Mouse (Mus musculus) kidney, adult 2 months (tissue): ENCODE measurements around the gene Pde3b. TPM values are rescaled to one million over a fixed set of nuclear protein-coding genes. Genes with fewer than 3 reads are reported as not detected.

Experiments used
- DNase-seq: peaks from one replicate; pipeline ENCODE4 v3.0.0; 2021
- H3K27ac ChIP-seq: fragments of 200-500 bp; 2 replicates; pipeline ENCODE4 v1.5.1; 2012; ENCODE audit warnings: low read depth, low read length, control low read depth, inconsistent platforms; ENCODE audit not compliant: insufficient read depth
- H3K27me3 ChIP-seq: fragments of 200-500 bp; replicated peaks from 2 replicates; pipeline ENCODE4 v1.6.1; 2012; ENCODE audit warnings: mild to moderate bottlenecking, moderate library complexity, low read length, inconsistent platforms; ENCODE audit not compliant: control insufficient read depth, insufficient read depth
- H3K36me3 ChIP-seq: fragments of 200-500 bp; 2 replicates; pipeline ENCODE4 v1.6.1; 2012; ENCODE audit warnings: mild to moderate bottlenecking, moderate library complexity, low read length, inconsistent platforms; ENCODE audit not compliant: control insufficient read depth, insufficient read depth
- H3K4me1 ChIP-seq: fragments of 200-500 bp; 2 replicates; pipeline ENCODE4 v1.6.1; 2011; ENCODE audit warnings: low read length; ENCODE audit not compliant: control insufficient read depth, insufficient read depth
- H3K4me3 ChIP-seq: fragments of 200-500 bp; 2 replicates; pipeline ENCODE4 v1.5.1; 2011; ENCODE audit warnings: mild to moderate bottlenecking, low read depth, low read length, control low read depth; ENCODE audit not compliant: insufficient read depth
- CTCF ChIP-seq: fragments of 200-500 bp; conservative IDR thresholded peaks from 2 replicates; pipeline ENCODE4 v1.5.1; 2011; ENCODE audit warnings: low read depth, mild to moderate bottlenecking, control low read depth, low read length, moderate library complexity, mixed read lengths; ENCODE audit not compliant: insufficient read depth, insufficient read length
- POLR2A ChIP-seq: fragments of 200-500 bp; IDR thresholded peaks from one replicate; pipeline ENCODE4 v1.6.1; 2011; ENCODE audit warnings: low read depth, low read length, control low read depth
- WGBS: fragments of 180-500 bp; shearing (Covaris S2); methylation state at CpG from one replicate; pipeline ENCODE4 v1.1.7; 2018; 5-methylcytosine and 5-hydroxymethylcytosine counted together
- polyA plus RNA-seq: library from polyadenylated mRNA; depleted of rRNA; stranded (reverse); fragments of >200 nt; gene quantifications from 2 replicates; pipeline ENCODE4 v1.2.3, GENCODE M21; 2012

The Pde3b gene
- polyA plus RNA-seq, 1 experiment: 8.9 TPM

GRCm38 (mm10) chr7:114454858-114455257 is 39.8 kb downstream of the Pde3b start:
- no peaks in the 10 kb centered on the region for H3K36me3 ChIP-seq
- WGBS: 47% methylated on average over 1 of the region's 1 CpGs
- TF ChIP-seq CTCF: no peak
- no peak for TF ChIP-seq POLR2A

DNA sequence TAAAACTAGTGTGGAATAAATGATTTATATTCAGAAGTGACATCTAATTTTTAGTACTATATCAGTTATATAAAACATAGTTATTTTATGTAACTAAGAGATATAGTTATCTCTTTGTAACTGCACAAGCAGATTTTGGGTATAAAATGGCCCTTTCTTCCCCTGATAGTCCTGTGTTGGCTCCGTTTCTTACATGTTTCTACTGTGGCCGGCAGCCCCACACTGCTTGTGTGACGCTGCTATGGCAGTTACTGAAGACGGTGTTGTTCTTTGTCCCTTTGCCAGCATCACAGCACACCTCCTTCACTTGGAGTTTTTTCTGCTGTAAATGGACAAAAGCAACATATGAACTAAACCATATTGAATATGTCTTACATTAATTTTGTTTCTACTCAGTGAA is 41.8 kb downstream of the Pde3b start:
- Histone ChIP-seq H3K4me3 (no peak overlapping the region), H3K36me3 (no peaks in the 10 kb centered on the region), H3K4me1 (no peaks in the 10 kb centered on the region), H3K27ac (no peak overlapping the region), H3K27me3 (no peaks in the 10 kb centered on the region)
- WGBS: 68% methylated on average over 4 of the region's 4 CpGs
- no peak for TF ChIP-seq CTCF
- no peak for TF ChIP-seq POLR2A
- DNase-seq: no peak

More at GRCm38 (mm10) chr7:114454858-114455257, 39.8 kb downstream of the Pde3b start:
- H3K27me3 ChIP-seq: no peaks in the 10 kb centered on the region
- H3K4me3 ChIP-seq: no peak overlapping the region
- H3K4me1 ChIP-seq: no peaks in the 10 kb centered on the region
- DNase-seq: no peak
- no peak overlapping the region for H3K27ac ChIP-seq

DNA sequence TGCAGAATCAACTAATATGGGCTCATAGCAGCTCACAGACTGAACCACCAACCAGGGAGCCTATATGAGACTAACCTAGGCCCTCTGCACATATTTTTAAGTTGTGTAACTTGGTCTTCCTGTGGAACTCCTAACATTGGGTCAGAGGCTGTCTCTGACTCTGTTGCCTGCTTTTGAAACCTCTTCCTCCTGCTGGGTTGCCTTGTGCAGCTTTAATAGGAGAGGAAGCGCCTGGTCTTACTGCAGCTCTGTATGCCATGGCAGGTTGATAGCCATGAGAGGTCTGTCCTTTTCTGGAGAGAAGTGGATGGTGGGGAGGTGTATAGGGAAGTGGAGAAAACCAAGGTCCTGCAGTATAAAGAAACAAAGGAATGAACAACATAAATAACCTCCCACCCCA is 44.8 kb downstream of the Pde3b start:
- WGBS: 79% methylated on average over 1 of the region's 1 CpGs
- Histone ChIP-seq H3K36me3 (no peaks in the 10 kb centered on the region), H3K27me3 (no peaks in the 10 kb centered on the region), H3K4me3 (no peak overlapping the region), H3K4me1 (no peaks in the 10 kb centered on the region), H3K27ac (no peak overlapping the region)
- DNase-seq: no peak
- no peak for TF ChIP-seq POLR2A
- no peak for TF ChIP-seq CTCF

- 60% methylated on average over 2 of the region's 2 CpGs for WGBS
- TF ChIP-seq CTCF (no peak), POLR2A (no peak)
- H3K4me1 ChIP-seq: no peaks in the 10 kb centered on the region
- H3K27ac ChIP-seq: no peak overlapping the region
- H3K4me3 ChIP-seq: no peak overlapping the region
- H3K27me3 ChIP-seq: no peaks in the 10 kb centered on the region
- H3K36me3 ChIP-seq: no peaks in the 10 kb centered on the region
- no peak for DNase-seq
Observed at GRCm38 (mm10) chr7:114461727-114462126, 46.6 kb downstream of the Pde3b start.

GRCm38 (mm10) chr7:114466358-114466757 is 51.3 kb downstream of the Pde3b start:
- no peak overlapping the region for H3K4me3 ChIP-seq
- H3K4me1 ChIP-seq: no peaks in the 10 kb centered on the region
- WGBS: 91% methylated on average over 3 of the region's 3 CpGs
- H3K27ac ChIP-seq: no peak overlapping the region
- H3K36me3 ChIP-seq: no peaks in the 10 kb centered on the region
- DNase-seq: no peak
- TF ChIP-seq POLR2A (no peak), CTCF (no peak)
- H3K27me3 ChIP-seq: no peaks in the 10 kb centered on the region

- DNase-seq: no peak
- H3K4me3 ChIP-seq: no peak overlapping the region
- WGBS: 67% methylated on average over 2 of the region's 2 CpGs
- no peaks in the 10 kb centered on the region for H3K36me3 ChIP-seq
- no peaks in the 10 kb centered on the region for H3K4me1 ChIP-seq
- TF ChIP-seq POLR2A: no peak
- no peak for TF ChIP-seq CTCF
- H3K27ac ChIP-seq: no peak overlapping the region
- no peaks in the 10 kb centered on the region for H3K27me3 ChIP-seq
Observed at GRCm38 (mm10) chr7:114472471-114472870, 57.4 kb downstream of the Pde3b start.

- no peak for DNase-seq
- H3K4me3 ChIP-seq: no peak overlapping the region
- no peak for TF ChIP-seq CTCF
- TF ChIP-seq POLR2A: no peak
- no peaks in the 10 kb centered on the region for H3K36me3 ChIP-seq
- no peaks in the 10 kb centered on the region for H3K4me1 ChIP-seq
- no peaks in the 10 kb centered on the region for H3K27me3 ChIP-seq
- 92% methylated on average over 1 of the region's 1 CpGs for WGBS
- H3K27ac ChIP-seq: no peak overlapping the region
Observed at GRCm38 (mm10) chr7:114474889-114475288, 59.8 kb downstream of the Pde3b start.

- DNase-seq: no peak
- Histone ChIP-seq H3K4me1 (no peaks in the 10 kb centered on the region), H3K27me3 (no peaks in the 10 kb centered on the region), H3K4me3 (no peak overlapping the region), H3K27ac (no peak overlapping the region), H3K36me3 (no peaks in the 10 kb centered on the region)
- WGBS: 81% methylated on average over 2 of the region's 2 CpGs
- no peak for TF ChIP-seq CTCF
- no peak for TF ChIP-seq POLR2A
Observed at GRCm38 (mm10) chr7:114477884-114478283, 62.8 kb downstream of the Pde3b start.
